In the genomic region with DNA sequence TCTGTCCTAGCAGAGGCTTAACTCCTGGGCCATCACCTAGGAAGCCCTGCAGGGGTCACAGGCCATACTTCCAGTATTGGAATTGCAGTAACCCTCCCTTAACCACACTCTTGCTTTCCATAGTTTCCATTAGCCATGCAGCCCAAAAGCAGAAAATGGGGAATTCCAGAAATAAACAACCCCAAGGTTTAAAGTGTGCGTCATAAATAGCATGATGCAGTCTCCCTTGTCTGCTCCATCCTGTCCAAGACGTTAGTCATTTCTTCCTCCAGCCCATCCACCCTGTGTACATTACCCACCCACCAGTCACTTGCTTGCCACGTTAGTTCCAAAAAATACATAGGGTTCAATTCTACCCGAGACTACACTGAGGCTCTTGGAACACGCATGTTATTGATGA, we compare ENCODE assay signal across 30 mouse cellular contexts. TPM values are rescaled to one million over a fixed set of nuclear protein-coding genes. Genes with fewer than 3 reads are reported as not detected.
"Had no signal": no experiment of that assay in that cellular context is flagged by ENCODE, and none has a peak within 500 bp of the region (broad histone marks: within the 10 kb centered on the region; RNA-seq: fewer than 3 reads in every experiment).

No protein-coding gene starts in this region.

- H3K4me3 ChIP-seq: embryonic facial prominence, embryonic 10.5 days; embryonic facial prominence, embryonic 12.5 days; embryonic facial prominence, embryonic 13.5 days; embryonic facial prominence, embryonic 15.5 days; erythroblast, embryonic 14.5 days; forebrain, embryonic 10.5 days; forebrain, embryonic 12.5 days; forebrain, embryonic 13.5 days; forebrain, embryonic 15.5 days; gastrocnemius, adult 2 months; heart, adult 2 months had no signal

- H3K9ac ChIP-seq: embryonic facial prominence, embryonic 12.5 days; embryonic facial prominence, embryonic 13.5 days; embryonic facial prominence, embryonic 15.5 days; forebrain, embryonic 12.5 days; forebrain, embryonic 13.5 days; forebrain, embryonic 15.5 days; forebrain, postnatal 0 days had no signal

- H3K27me3 ChIP-seq: embryonic facial prominence, embryonic 12.5 days; embryonic facial prominence, embryonic 13.5 days; embryonic facial prominence, embryonic 15.5 days; forebrain, embryonic 12.5 days; forebrain, embryonic 13.5 days; forebrain, embryonic 15.5 days had no signal

- ATAC-seq: forebrain, embryonic 13.5 days; forebrain, embryonic 14.5 days; forebrain, embryonic 15.5 days; forebrain, embryonic 16.5 days; forebrain, postnatal 0 days had no signal

- H3K9me3 ChIP-seq: embryonic facial prominence, embryonic 10.5 days; embryonic facial prominence, embryonic 12.5 days; embryonic facial prominence, embryonic 13.5 days; embryonic facial prominence, embryonic 15.5 days; forebrain, embryonic 10.5 days; forebrain, embryonic 12.5 days; forebrain, embryonic 13.5 days; forebrain, embryonic 15.5 days had no signal

- H3K27ac ChIP-seq: embryonic facial prominence, embryonic 10.5 days; embryonic facial prominence, embryonic 12.5 days; embryonic facial prominence, embryonic 13.5 days; embryonic facial prominence, embryonic 15.5 days; forebrain, embryonic 10.5 days; forebrain, embryonic 12.5 days; forebrain, embryonic 13.5 days; forebrain, embryonic 15.5 days; gastrocnemius, adult 2 months; heart, adult 2 months had no signal

- H3K36me3 ChIP-seq: embryonic facial prominence, embryonic 10.5 days; embryonic facial prominence, embryonic 12.5 days; embryonic facial prominence, embryonic 13.5 days; embryonic facial prominence, embryonic 15.5 days; forebrain, embryonic 10.5 days; forebrain, embryonic 12.5 days; forebrain, embryonic 15.5 days had no signal

- H3K4me2 ChIP-seq: embryonic facial prominence, embryonic 12.5 days; embryonic facial prominence, embryonic 13.5 days; embryonic facial prominence, embryonic 15.5 days; forebrain, embryonic 12.5 days; forebrain, embryonic 13.5 days; forebrain, embryonic 15.5 days had no signal

- DNase-seq: cerebellum, adult 9-10 months; cerebellum, adult 9-11 months; cerebellum, postnatal 10 days; cerebellum, postnatal 14 days; cerebellum, postnatal 25 days; cerebellum, postnatal 36 days; embryo, embryonic 11 days; forebrain, postnatal 0 days; gastrocnemius, adult 2 months; gastrocnemius, postnatal 10 days; gastrocnemius, postnatal 14 days; gastrocnemius, postnatal 25 days; gastrocnemius, postnatal 36 days; heart, adult 11 months; heart, adult 18-20 months; heart, adult 2 months had no signal

RNA-seq across cellular contexts. Expression of a gene that starts 13.7 kb away (rescaled TPM):
- polyA plus RNA-seq: cortical plate, adult 2 months; erythroblast, embryonic 14.5 days; forebrain, embryonic 11.5 days; forebrain, embryonic 12.5 days; forebrain, embryonic 13.5 days; forebrain, embryonic 16.5 days; frontal cortex, adult 2 months; heart, adult 2 months had no signal
